In the genomic region with DNA sequence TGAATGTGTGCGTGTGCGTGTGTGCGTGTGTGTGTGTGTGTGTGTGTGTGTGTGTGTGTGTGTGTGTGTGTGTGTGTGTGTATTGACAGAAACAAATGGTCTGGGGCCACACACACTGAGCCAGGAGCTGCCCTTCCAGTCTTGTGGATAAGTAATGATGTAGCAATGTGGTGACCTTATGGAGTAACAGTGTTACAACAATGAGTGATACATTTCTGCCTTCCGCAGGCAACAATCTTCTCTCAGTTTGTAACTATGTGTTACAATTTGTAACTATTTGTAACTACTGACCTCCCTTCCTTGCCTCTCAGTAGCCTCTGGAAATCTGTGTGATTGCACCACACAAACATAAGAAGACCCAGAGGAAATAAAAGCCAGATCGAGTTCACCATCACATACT, we compare ENCODE assay signal across 28 mouse cellular contexts. TPM values are rescaled to one million over a fixed set of nuclear protein-coding genes. Genes with fewer than 3 reads are reported as not detected.
DNase-seq lines count a peak whose midpoint lies in the region; ATAC-seq and TF ChIP-seq lines count a peak whose summit lies in the region.
"Had no signal": no experiment of that assay in that cellular context is flagged by ENCODE, and none has a peak within 500 bp of the region (broad histone marks: within the 10 kb centered on the region; RNA-seq: fewer than 3 reads in every experiment).

No protein-coding gene starts in this region.

- no peak overlapping the region for H3K27ac ChIP-seq in lung, postnatal 0 days (ENCODE audit: low read length)
- no peak overlapping the region for H3K27ac ChIP-seq in kidney, embryonic 16.5 days (ENCODE audit: low read length)
- no peak overlapping the region for H3K27ac ChIP-seq in hindbrain, embryonic 13.5 days
- H3K27ac ChIP-seq in kidney, embryonic 14.5 days (ENCODE audit: low read depth, low read length), result no peak overlapping the region
- H3K27ac ChIP-seq: forebrain, embryonic 10.5 days; gastrocnemius, adult 2 months; heart, embryonic 15.5 days; hindbrain, embryonic 15.5 days had no signal

- H3K9ac ChIP-seq in lung, postnatal 0 days (replicated peaks; ENCODE audit: low read depth), result no peak overlapping the region
- H3K9ac ChIP-seq in kidney, embryonic 16.5 days (replicated peaks; ENCODE audit: low read length), result no peak overlapping the region
- no peak overlapping the region for H3K9ac ChIP-seq in hindbrain, embryonic 13.5 days
- no peak overlapping the region for H3K9ac ChIP-seq in kidney, embryonic 14.5 days (ENCODE audit: low read depth, low read length)
- H3K9ac ChIP-seq: forebrain, postnatal 0 days; heart, embryonic 12.5 days; heart, embryonic 15.5 days; hindbrain, embryonic 15.5 days had no signal

- H3K4me2 ChIP-seq in lung, postnatal 0 days (replicated peaks; ENCODE audit: low read depth, low read length), result no peak overlapping the region
- H3K4me2 ChIP-seq in kidney, embryonic 16.5 days (replicated peaks; ENCODE audit: low read depth, low read length), result no peak overlapping the region
- H3K4me2 ChIP-seq in hindbrain, embryonic 13.5 days, result no peak overlapping the region
- H3K4me2 ChIP-seq in kidney, embryonic 14.5 days (replicated peaks; ENCODE audit: low read depth, low read length), result no peak overlapping the region
- H3K4me2 ChIP-seq: heart, embryonic 12.5 days; heart, embryonic 15.5 days; hindbrain, embryonic 15.5 days had no signal

- ATAC-seq in lung, postnatal 0 days, result peak; percentile 62
- ATAC-seq in common myeloid progenitor, adult 5-6 weeks (replicated peaks; ENCODE audit: low read depth, poor library complexity, severe bottlenecking), result 0 out of 2 replicates have a peak, but pooled peaks have one; percentile 15
- ATAC-seq in hematopoietic stem cell, adult 5-6 weeks (replicated peaks in 1 of 2; ENCODE audit: insufficient read depth in 1 of 2, low FRiP score in 2 of 2, low TSS enrichment in 1 of 2, low read depth in 1 of 2, poor library complexity in 2 of 2, severe bottlenecking in 2 of 2), result peak; percentile 38 to 65; a peak in 2 of 4 replicates
- ATAC-seq in kidney, embryonic 16.5 days (ENCODE audit: low FRiP score, low TSS enrichment), result no peak
- no peak for ATAC-seq in hindbrain, embryonic 13.5 days (ENCODE audit: low FRiP score)
- no peak for ATAC-seq in kidney, embryonic 14.5 days (ENCODE audit: low FRiP score, low TSS enrichment)
- ATAC-seq: forebrain, embryonic 14.5 days; forebrain, postnatal 0 days had no signal

- H3K4me3 ChIP-seq in lung, postnatal 0 days (ENCODE audit: low read depth, low read length), result no peak overlapping the region
- no peak overlapping the region for H3K4me3 ChIP-seq in lung, adult 2 months (replicated peaks; ENCODE audit: extremely low read depth, low read depth, low read length)
- no peak overlapping the region for H3K4me3 ChIP-seq in kidney, embryonic 16.5 days (ENCODE audit: low read length)
- H3K4me3 ChIP-seq in hindbrain, embryonic 13.5 days, result no peak overlapping the region
- no peak overlapping the region for H3K4me3 ChIP-seq in kidney, embryonic 14.5 days (ENCODE audit: low read length)
- H3K4me3 ChIP-seq: forebrain, embryonic 10.5 days; gastrocnemius, adult 2 months; heart, embryonic 12.5 days; heart, embryonic 15.5 days; hindbrain, embryonic 15.5 days had no signal

- no peak for TF ChIP-seq EP300 in lung, postnatal 0 days (IDR thresholded peaks at IDR 0.05)

- DNase-seq in lung, postnatal 0 days (ENCODE audit: low spot score), result peak; percentile 70
- DNase-seq in lung, adult 2 months, result no peak
- DNase-seq in 416B (ENCODE audit: low read depth), result peak; percentile 69
- DNase-seq: adrenal gland, adult 8-10 months; adrenal gland, postnatal 25 days; cerebellum, adult 11-12 months; cerebellum, adult 8-10 months; cerebellum, postnatal 10 days; cerebellum, postnatal 36 days; forebrain, postnatal 0 days; gastrocnemius, adult 2 months; gastrocnemius, postnatal 14 days; heart, postnatal 10 days; heart, postnatal 36 days had no signal

- no peak for TF ChIP-seq CTCF in lung, postnatal 0 days (IDR thresholded peaks at IDR 0.05)
- TF ChIP-seq CTCF in lung, adult 2 months (IDR thresholded peaks at IDR 0.05; ENCODE audit: insufficient read depth, low read length), result no peak

- no peak for TF ChIP-seq POLR2A in lung, adult 2 months (IDR thresholded peaks at IDR 0.05; ENCODE audit: borderline replicate concordance, extremely low read depth, low read depth, low read length)

- no peaks in the 10 kb centered on the region for H3K27me3 ChIP-seq in lung, postnatal 0 days (replicated peaks; ENCODE audit: insufficient read depth, low read length)
- H3K27me3 ChIP-seq in kidney, embryonic 16.5 days (ENCODE audit: insufficient read depth, low read length), result no peaks in the 10 kb centered on the region
- H3K27me3 ChIP-seq in hindbrain, embryonic 13.5 days, result no peaks in the 10 kb centered on the region
- no peaks in the 10 kb centered on the region for H3K27me3 ChIP-seq in kidney, embryonic 14.5 days (ENCODE audit: control insufficient read depth, insufficient read depth, low read length)
- H3K27me3 ChIP-seq: heart, embryonic 12.5 days; heart, embryonic 15.5 days; hindbrain, embryonic 15.5 days had no signal

- no peaks in the 10 kb centered on the region for H3K4me1 ChIP-seq in lung, postnatal 0 days (ENCODE audit: insufficient read depth, low read depth, low read length)
- H3K4me1 ChIP-seq in lung, adult 2 months (ENCODE audit: control insufficient read depth, insufficient read depth, low read length), result no peaks in the 10 kb centered on the region
- no peaks in the 10 kb centered on the region for H3K4me1 ChIP-seq in kidney, embryonic 16.5 days (ENCODE audit: insufficient read depth, low read length)
- H3K4me1 ChIP-seq in hindbrain, embryonic 13.5 days (replicated peaks), result no peaks in the 10 kb centered on the region
- H3K4me1 ChIP-seq in kidney, embryonic 14.5 days (ENCODE audit: control insufficient read depth, insufficient read depth, low read length), result no peaks in the 10 kb centered on the region
- H3K4me1 ChIP-seq: forebrain, embryonic 10.5 days; heart, embryonic 12.5 days; heart, embryonic 15.5 days; hindbrain, embryonic 15.5 days had no signal

- no peaks in the 10 kb centered on the region for H3K36me3 ChIP-seq in lung, postnatal 0 days (ENCODE audit: insufficient read depth, low read length)
- no peaks in the 10 kb centered on the region for H3K36me3 ChIP-seq in kidney, embryonic 16.5 days (ENCODE audit: insufficient read depth, low read length)
- H3K36me3 ChIP-seq in hindbrain, embryonic 13.5 days, result no peaks in the 10 kb centered on the region
- H3K36me3 ChIP-seq in kidney, embryonic 14.5 days (ENCODE audit: control insufficient read depth, insufficient read depth, low read length), result no peaks in the 10 kb centered on the region
- H3K36me3 ChIP-seq: forebrain, embryonic 10.5 days; heart, embryonic 12.5 days; heart, embryonic 15.5 days; hindbrain, embryonic 15.5 days had no signal

- WGBS in lung, postnatal 0 days, result 83% methylated on average over 5 of the region's 5 CpGs
- WGBS in lung, adult 2 months, result 68% methylated on average over 5 of the region's 5 CpGs
- 91% methylated on average over 5 of the region's 5 CpGs for whole genome bisulfite sequencing in kidney, embryonic 16.5 days
- 72% methylated on average over 5 of the region's 5 CpGs for WGBS in hindbrain, embryonic 13.5 days
- 90% methylated on average over 5 of the region's 5 CpGs for WGBS in kidney, embryonic 14.5 days

- H3K9me3 ChIP-seq in lung, postnatal 0 days (ENCODE audit: low read length), result no peaks in the 10 kb centered on the region
- no peaks in the 10 kb centered on the region for H3K9me3 ChIP-seq in kidney, embryonic 16.5 days (ENCODE audit: low read length)
- no peaks in the 10 kb centered on the region for H3K9me3 ChIP-seq in hindbrain, embryonic 13.5 days
- H3K9me3 ChIP-seq in kidney, embryonic 14.5 days (ENCODE audit: control insufficient read depth, low read length), result no peaks in the 10 kb centered on the region
- H3K9me3 ChIP-seq: forebrain, embryonic 10.5 days; heart, embryonic 12.5 days; heart, embryonic 15.5 days; hindbrain, embryonic 15.5 days had no signal

RNA-seq across cellular contexts. Expression of a gene that starts 35.6 kb away (rescaled TPM):
- polyA plus RNA-seq in lung, postnatal 0 days (2015; fragmentation: Nextera tagmentation; extraction: Ambion mirVana), result 45.6 and 49.7 TPM in 2 replicates
- polyA plus RNA-seq in lung, adult 2 months (2012; rRNA removed), result 26.3 and 28.9 TPM in 2 replicates
- 27.5 and 36.2 TPM in 2 replicates for total RNA-seq in common myeloid progenitor, adult 5-6 weeks (2017)
- total RNA-seq in hematopoietic stem cell, adult 5-6 weeks (2017), result 52.1 and 64.2 TPM in 2 replicates
- 123 and 127 TPM in 2 replicates for polyA plus RNA-seq in kidney, embryonic 16.5 days (2015; fragmentation: Nextera tagmentation; extraction: Ambion mirVana)
- polyA plus RNA-seq in hindbrain, embryonic 13.5 days (2015; fragmentation: Nextera tagmentation; extraction: Ambion mirVana), result 88.0 and 88.8 TPM in 2 replicates
- 116 and 136 TPM in 2 replicates for polyA plus RNA-seq in kidney, embryonic 14.5 days (2014; fragmentation: Nextera tagmentation; extraction: Ambion mirVana)

RNA-seq across cellular contexts. Expression of a gene that starts 38.3 kb away (rescaled TPM):
- polyA plus RNA-seq in lung, postnatal 0 days (2015; fragmentation: Nextera tagmentation; extraction: Ambion mirVana), result 0.51 and 1.1 TPM in 2 replicates
- polyA plus RNA-seq in lung, adult 2 months (2012; rRNA removed), result 3.0 and 3.9 TPM in 2 replicates
- 4.3 and 10.6 TPM in 2 replicates for total RNA-seq in common myeloid progenitor, adult 5-6 weeks (2017)
- 18.5 and 21.2 TPM in 2 replicates for total RNA-seq in hematopoietic stem cell, adult 5-6 weeks (2017)
- 0.50 and 0.75 TPM in 2 replicates for polyA plus RNA-seq in kidney, embryonic 16.5 days (2015; fragmentation: Nextera tagmentation; extraction: Ambion mirVana)
- polyA plus RNA-seq in hindbrain, embryonic 13.5 days (2015; fragmentation: Nextera tagmentation; extraction: Ambion mirVana), result 0.34 TPM in 1 of 2 replicates, not detected in the other
- 0.20 TPM in 1 of 2 replicates, not detected in the other for polyA plus RNA-seq in kidney, embryonic 14.5 days (2014; fragmentation: Nextera tagmentation; extraction: Ambion mirVana)
- total RNA-seq: gastrocnemius, adult 2 months; gastrocnemius, postnatal 14 days; gastrocnemius, postnatal 4 days had no signal
- polyA plus RNA-seq: C2C12; embryonic facial prominence, embryonic 11.5 days; forebrain, embryonic 10.5 days; heart, embryonic 12.5 days; heart, embryonic 15.5 days; hindbrain, embryonic 11.5 days had no signal

Comparison
In these comparisons a context has a peak if more than half of its experiments do, and no peak if none do; other contexts are left out.
1. ATAC-seq: peak in lung, postnatal 0 days (single experiment), common myeloid progenitor, adult 5-6 weeks (single experiment) and hematopoietic stem cell, adult 5-6 weeks (2 of 2); none in kidney, embryonic 16.5 days (single experiment), hindbrain, embryonic 13.5 days (single experiment) and kidney, embryonic 14.5 days (single experiment).